ENCODE assay signal across 18 mouse cellular contexts in the genomic region with DNA sequence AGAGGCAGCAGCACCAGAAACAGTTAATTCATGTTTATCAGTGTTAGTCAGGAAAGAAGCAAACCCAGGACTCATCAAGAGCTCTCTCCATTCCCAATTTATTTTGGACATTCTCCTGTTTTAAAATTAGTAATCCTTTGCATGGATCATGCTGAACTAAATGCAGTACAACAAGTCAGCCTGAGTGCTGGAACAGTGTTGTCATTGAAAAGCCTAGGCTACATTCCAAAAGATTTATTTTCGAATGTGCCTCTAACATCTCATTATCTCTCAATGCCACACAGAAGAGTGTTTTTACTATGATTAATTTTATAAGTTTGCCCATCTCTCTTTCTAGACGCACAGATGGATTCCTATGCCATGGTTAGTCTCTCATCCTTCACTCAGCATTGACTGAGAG. TPM values are rescaled to one million over a fixed set of nuclear protein-coding genes. Genes with fewer than 3 reads are reported as not detected.
DNase-seq lines count a peak whose midpoint lies in the region.
"Had no signal": no experiment of that assay in that cellular context is flagged by ENCODE, and none has a peak within 500 bp of the region (broad histone marks: within the 10 kb centered on the region; RNA-seq: fewer than 3 reads in every experiment).

No protein-coding gene starts in this region.

- peak; percentile 5 to 45 for DNase-seq in frontal cortex, adult 2 months (ENCODE audit: extremely low spot score in 1 of 2, low spot score in 1 of 2)
- no peak for DNase-seq in frontal cortex, postnatal 14 days (ENCODE audit: low spot score in 2 of 2)
- peak; percentile 9 for DNase-seq in right cerebral cortex, adult 18-20 months
- DNase-seq in right cerebral cortex, postnatal 4 days = no peak
- DNase-seq in brain, adult 2 months (ENCODE audit: low read depth, low spot score) = peak; percentile 64
- DNase-seq in kidney, postnatal 4 days = no peak
- DNase-seq: adrenal gland, postnatal 10 days; adrenal gland, postnatal 36 days; cerebellum, adult 11-12 months; cerebellum, adult 8-10 months; cerebellum, postnatal 10 days; cerebellum, postnatal 36 days; embryo, embryonic 11 days; gastrocnemius, postnatal 25 days; heart, adult 18-20 months; heart, postnatal 10 days; heart, postnatal 36 days had no signal

RNA-seq across cellular contexts. Expression of gene Cntn3, which starts 27.9 kb away (rescaled TPM):
- polyA plus RNA-seq in frontal cortex, adult 2 months (2012; rRNA removed) = 7.2 and 8.1 TPM in 2 replicates
- polyA plus RNA-seq: CD4-positive, CD25-positive, alpha-beta regulatory T cell, adult 4 months had no signal

Comparison
In these comparisons a context has a peak if more than half of its experiments do, and no peak if none do; other contexts are left out.
1. DNase-seq: peak in frontal cortex, adult 2 months (2 of 2), right cerebral cortex, adult 18-20 months (single experiment) and brain, adult 2 months (single experiment); none in frontal cortex, postnatal 14 days (0 of 2), right cerebral cortex, postnatal 4 days (single experiment) and kidney, postnatal 4 days (0 of 2).